23 mouse cellular contexts compared by ENCODE assay signal in the genomic region with DNA sequence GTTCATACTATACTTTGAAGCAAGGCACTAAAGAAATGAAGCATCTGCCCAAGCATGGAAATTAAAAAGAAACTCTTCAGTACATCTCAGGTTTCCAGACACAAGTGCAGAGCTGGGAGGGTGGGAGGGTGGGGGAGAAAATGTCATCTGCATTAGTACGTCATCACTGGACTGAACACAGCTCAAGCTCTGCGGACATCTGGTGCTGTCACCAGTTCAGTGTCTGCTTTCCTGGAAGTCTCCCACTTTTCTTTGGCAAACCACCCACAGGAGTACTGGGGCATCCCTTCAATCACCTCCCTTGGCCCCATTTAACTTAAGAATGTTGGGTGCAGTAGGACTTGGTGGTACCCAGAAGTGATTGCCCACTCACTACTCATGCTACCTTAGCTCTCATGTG. TPM values are rescaled to one million over a fixed set of nuclear protein-coding genes. Genes with fewer than 3 reads are reported as not detected.
DNase-seq lines count a peak whose midpoint lies in the region; ATAC-seq and TF ChIP-seq lines count a peak whose summit lies in the region.
"Had no signal": no experiment of that assay in that cellular context is flagged by ENCODE, and none has a peak within 500 bp of the region (broad histone marks: within the 10 kb centered on the region; RNA-seq: fewer than 3 reads in every experiment).

No protein-coding gene starts in this region.

- no peak overlapping the region for H3K4me2 ChIP-seq in lung, postnatal 0 days (replicated peaks; ENCODE audit: low read depth, low read length)
- no peak overlapping the region for H3K4me2 ChIP-seq in heart, embryonic 11.5 days
- H3K4me2 ChIP-seq: embryonic facial prominence, embryonic 13.5 days; hindbrain, embryonic 15.5 days; intestine, embryonic 15.5 days; liver, embryonic 15.5 days; lung, embryonic 15.5 days; midbrain, embryonic 15.5 days; neural tube, embryonic 12.5 days had no signal

- peak overlapping the region; percentile 22; the same call in 1 of the 2 replicates for H3K4me3 ChIP-seq in gastrocnemius, adult 2 months
- H3K4me3 ChIP-seq in lung, postnatal 0 days (ENCODE audit: low read depth, low read length): no peak overlapping the region
- no peak overlapping the region for H3K4me3 ChIP-seq in heart, embryonic 11.5 days (ENCODE audit: low read depth, low read length)
- H3K4me3 ChIP-seq: embryonic facial prominence, embryonic 13.5 days; heart, embryonic 10.5 days; hindbrain, embryonic 15.5 days; intestine, embryonic 15.5 days; liver, embryonic 15.5 days; lung, embryonic 15.5 days; midbrain, embryonic 15.5 days; neural tube, embryonic 12.5 days had no signal

- no peak for TF ChIP-seq CTCF in gastrocnemius, adult 2 months (IDR thresholded peaks at IDR 0.05)
- TF ChIP-seq CTCF in lung, postnatal 0 days (IDR thresholded peaks at IDR 0.05): no peak

- no peak for ATAC-seq in lung, postnatal 0 days
- ATAC-seq in heart, embryonic 11.5 days (replicated peaks; ENCODE audit: insufficient number of reproducible peaks, low FRiP score, low TSS enrichment): no peak
- ATAC-seq: intestine, embryonic 15.5 days; midbrain, embryonic 15.5 days; Patski had no signal

- TF ChIP-seq EP300 in lung, postnatal 0 days (IDR thresholded peaks at IDR 0.05): no peak

- no peak overlapping the region for H3K9ac ChIP-seq in lung, postnatal 0 days (replicated peaks; ENCODE audit: low read depth)
- no peak overlapping the region for H3K9ac ChIP-seq in heart, embryonic 11.5 days (ENCODE audit: low read depth, low read length)
- H3K9ac ChIP-seq: embryonic facial prominence, embryonic 13.5 days; hindbrain, embryonic 15.5 days; intestine, embryonic 15.5 days; liver, embryonic 15.5 days; lung, embryonic 15.5 days; midbrain, embryonic 15.5 days; neural tube, embryonic 12.5 days had no signal

- intact Hi-C loops in gastrocnemius, adult 2 months (cut with DNase I): no loop called here
- intact Hi-C loops in gastrocnemius, postnatal 14 days (cut with DNase I; ENCODE audit: low total_unique reads): no loop called here

- no peaks in the 10 kb centered on the region for H3K9me3 ChIP-seq in lung, postnatal 0 days (ENCODE audit: low read length)
- no peaks in the 10 kb centered on the region for H3K9me3 ChIP-seq in heart, embryonic 11.5 days (replicated peaks; ENCODE audit: control insufficient read depth, low read length)
- H3K9me3 ChIP-seq: embryonic facial prominence, embryonic 13.5 days; heart, embryonic 10.5 days; hindbrain, embryonic 15.5 days; intestine, embryonic 15.5 days; liver, embryonic 15.5 days; lung, embryonic 15.5 days; midbrain, embryonic 15.5 days; neural tube, embryonic 12.5 days had no signal

- peak overlapping the region; percentile 67 for H3K27ac ChIP-seq in gastrocnemius, adult 2 months
- peak overlapping the region; percentile 45; the same call in 1 of the 2 replicates for H3K27ac ChIP-seq in lung, postnatal 0 days (ENCODE audit: low read length)
- no peak overlapping the region for H3K27ac ChIP-seq in heart, embryonic 11.5 days (ENCODE audit: low read depth, low read length)
- H3K27ac ChIP-seq: embryonic facial prominence, embryonic 13.5 days; heart, embryonic 10.5 days; hindbrain, embryonic 15.5 days; intestine, embryonic 15.5 days; liver, embryonic 15.5 days; lung, embryonic 15.5 days; macrophage; midbrain, embryonic 15.5 days; neural tube, embryonic 12.5 days had no signal

- H3K36me3 ChIP-seq in lung, postnatal 0 days (ENCODE audit: insufficient read depth, low read length): no peaks in the 10 kb centered on the region
- no peaks in the 10 kb centered on the region for H3K36me3 ChIP-seq in heart, embryonic 11.5 days (ENCODE audit: control insufficient read depth, insufficient read depth, low read length)
- H3K36me3 ChIP-seq: embryonic facial prominence, embryonic 13.5 days; heart, embryonic 10.5 days; hindbrain, embryonic 15.5 days; intestine, embryonic 15.5 days; liver, embryonic 15.5 days; lung, embryonic 15.5 days; midbrain, embryonic 15.5 days; neural tube, embryonic 12.5 days had no signal

- H3K4me1 ChIP-seq in lung, postnatal 0 days (ENCODE audit: insufficient read depth, low read depth, low read length): peaks cover 6% of the 10 kb centered on the region; the same call in 1 of the 2 replicates
- H3K4me1 ChIP-seq in heart, embryonic 11.5 days (ENCODE audit: control insufficient read depth, insufficient read depth, low read length): 0 out of 2 replicates have a peak, but pooled peaks cover 3% of the 10 kb centered on the region
- H3K4me1 ChIP-seq: embryonic facial prominence, embryonic 13.5 days; hindbrain, embryonic 15.5 days; intestine, embryonic 15.5 days; midbrain, embryonic 15.5 days had no signal

- WGBS in lung, postnatal 0 days: 52% methylated on average over 2 of the region's 2 CpGs
- WGBS in heart, embryonic 11.5 days (ENCODE audit: insufficient replicate concordance): 56% methylated on average over 2 of the region's 2 CpGs

- H3K27me3 ChIP-seq in lung, postnatal 0 days (replicated peaks; ENCODE audit: insufficient read depth, low read length): no peaks in the 10 kb centered on the region
- no peaks in the 10 kb centered on the region for H3K27me3 ChIP-seq in heart, embryonic 11.5 days (ENCODE audit: control insufficient read depth, insufficient read depth, low read length)
- H3K27me3 ChIP-seq: embryonic facial prominence, embryonic 13.5 days; hindbrain, embryonic 15.5 days; intestine, embryonic 15.5 days; liver, embryonic 15.5 days; lung, embryonic 15.5 days; midbrain, embryonic 15.5 days; neural tube, embryonic 12.5 days; Patski had no signal

- peak; percentile 71 to 73 for DNase-seq in cerebellum, postnatal 10 days
- DNase-seq in cerebellum, postnatal 36 days: no peak
- peak; percentile 61 for DNase-seq in gastrocnemius, adult 2 months
- DNase-seq in gastrocnemius, postnatal 14 days: no peak
- DNase-seq in lung, postnatal 0 days (ENCODE audit: low spot score): no peak
- DNase-seq in lung, postnatal 14 days: no peak
- DNase-seq: cerebellum, adult 8-10 months; kidney, adult 8-10 months; kidney, postnatal 25 days; liver; right cerebral cortex, postnatal 14 days; spleen, adult 18-20 months had no signal

RNA-seq across cellular contexts. Expression of gene Atp8a1, which starts 22.6 kb away (rescaled TPM):
- 10 to 100 TPM; 47.1 to 62.3 TPM for total RNA-seq in gastrocnemius, adult 2 months (2021)
- total RNA-seq in gastrocnemius, postnatal 14 days (2021): 10 to 100 TPM; 14.2 to 14.4 TPM
- 68.9 and 88.2 TPM in 2 replicates for polyA plus RNA-seq in lung, postnatal 0 days (2015; fragmentation: Nextera tagmentation; extraction: Ambion mirVana)
- 25.1 and 25.6 TPM in 2 replicates for polyA plus RNA-seq in heart, embryonic 11.5 days (2014; fragmentation: Nextera tagmentation; extraction: Ambion mirVana)

Comparison
In these comparisons a context has a peak if more than half of its experiments do, and no peak if none do; other contexts are left out.
1. DNase-seq: peak in cerebellum, postnatal 10 days (2 of 2) and gastrocnemius, adult 2 months (single experiment); none in cerebellum, postnatal 36 days (0 of 2), gastrocnemius, postnatal 14 days (single experiment), lung, postnatal 0 days (single experiment) and lung, postnatal 14 days (single experiment).